Mouse (Mus musculus): Measurements from ENCODE around the gene Kif26b. TPM values are rescaled to one million over a fixed set of nuclear protein-coding genes. Genes with fewer than 3 reads are reported as not detected.

Kif26b gene
- total RNA-seq, 2 experiments from 2014 or later, result 9.2 to 10.1 TPM

DNA sequence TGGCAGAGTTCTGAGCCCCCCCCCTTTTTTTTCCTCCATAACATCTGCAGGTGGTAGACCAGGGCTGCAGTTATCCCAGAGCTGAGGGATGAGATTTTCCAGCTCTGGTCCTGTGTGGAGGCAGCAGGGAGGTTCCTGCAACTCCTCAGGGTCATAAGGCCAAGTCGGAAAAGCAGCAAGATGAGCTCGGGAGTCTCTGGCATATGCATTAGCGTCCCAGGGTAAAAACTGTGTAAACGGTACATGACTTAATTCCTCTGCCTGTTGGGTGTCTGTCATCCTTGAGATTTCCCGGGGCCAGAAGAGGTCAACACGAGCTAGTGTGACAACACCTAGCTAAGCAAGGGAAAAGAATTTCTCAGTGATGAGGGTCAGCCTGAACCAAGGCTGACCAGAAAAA is 111.0 kb downstream of the Kif26b start:
- DNase-seq (ENCODE audit: low spot score in 2 of 2), result no peak
- intact Hi-C loops (cut with DNase I), result no loop called here

DNA sequence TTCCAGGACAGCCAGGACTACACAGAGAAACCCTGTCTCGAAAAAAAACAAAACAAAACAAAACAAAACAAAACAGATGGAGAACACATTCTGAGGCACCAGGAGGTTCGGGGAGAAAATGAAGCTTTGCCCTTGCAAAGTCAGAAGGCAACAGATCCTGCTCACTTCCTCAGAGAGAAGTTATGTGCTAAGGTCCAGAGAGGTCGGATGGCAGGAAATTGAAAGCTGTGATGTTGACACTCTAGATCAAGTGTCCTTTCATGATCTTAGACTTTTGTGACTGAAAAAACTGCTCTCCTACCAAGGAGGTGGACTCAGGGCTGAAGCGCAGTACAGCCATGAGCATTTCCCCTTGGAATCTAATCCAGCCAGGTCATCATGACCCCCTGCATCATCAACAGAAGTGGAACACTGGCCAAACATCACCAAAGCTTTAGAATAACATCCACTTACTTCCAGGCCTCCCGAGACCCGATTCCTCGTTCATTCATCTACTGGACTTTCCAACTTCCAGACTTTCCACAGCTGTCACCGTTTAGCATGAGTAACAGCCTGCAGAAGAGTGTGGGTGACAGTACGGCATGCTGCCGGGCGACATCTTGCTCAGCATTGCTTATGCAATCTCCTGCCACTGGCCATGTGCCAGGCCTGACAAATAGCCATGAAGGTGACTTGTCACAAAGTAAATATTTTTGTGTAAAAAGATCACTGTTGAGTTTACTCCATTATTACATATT is 112.0 kb downstream of the Kif26b start:
- intact Hi-C loops (cut with DNase I), result no loop called here
- peak; percentile 45 to 66 for DNase-seq (ENCODE audit: low spot score in 2 of 2)

DNA sequence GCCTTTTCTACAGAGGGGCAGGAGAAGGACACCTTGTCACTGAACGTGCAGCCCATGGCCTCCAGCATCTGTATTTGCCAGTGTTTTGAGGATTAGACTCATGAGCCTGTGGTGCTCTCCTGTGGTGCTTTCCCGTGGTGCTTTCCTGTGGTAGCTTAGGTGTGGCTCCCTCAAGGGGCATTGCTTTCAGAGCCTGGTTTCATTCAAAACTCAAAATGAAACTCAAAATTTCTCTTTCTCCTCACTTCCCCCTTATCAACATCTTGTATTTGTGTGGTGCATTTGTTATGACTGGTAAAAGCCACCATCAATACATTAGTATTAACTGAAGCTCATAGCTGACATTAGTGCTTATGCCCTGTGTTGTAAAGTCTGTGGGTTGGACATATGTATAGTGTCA is 112.9 kb downstream of the Kif26b start:
- intact Hi-C loops (cut with DNase I), result no loop called here
- no peak for DNase-seq (ENCODE audit: low spot score in 2 of 2)

DNA sequence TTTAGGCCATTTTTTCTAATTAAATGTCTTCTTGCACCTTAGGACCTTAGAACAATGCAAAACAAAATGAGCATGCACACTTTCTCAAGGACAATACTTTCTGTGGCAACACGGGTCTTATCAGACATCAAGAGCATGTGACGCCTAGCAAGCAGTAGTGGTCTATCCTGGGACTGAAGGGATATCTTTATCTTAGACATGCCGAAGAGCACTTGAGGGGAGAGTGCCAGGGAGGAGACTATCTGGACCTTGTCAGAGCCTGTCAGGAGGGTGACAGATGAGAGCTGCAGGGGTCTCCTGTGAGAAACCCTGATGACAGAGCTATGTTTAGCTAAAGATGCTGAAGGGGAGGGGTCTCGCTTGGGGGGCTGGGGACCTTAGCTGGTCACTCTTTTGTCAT is 116.0 kb downstream of the Kif26b start:
- intact Hi-C loops (cut with DNase I), result no loop called here
- no peak for DNase-seq (ENCODE audit: low spot score in 2 of 2)

DNA sequence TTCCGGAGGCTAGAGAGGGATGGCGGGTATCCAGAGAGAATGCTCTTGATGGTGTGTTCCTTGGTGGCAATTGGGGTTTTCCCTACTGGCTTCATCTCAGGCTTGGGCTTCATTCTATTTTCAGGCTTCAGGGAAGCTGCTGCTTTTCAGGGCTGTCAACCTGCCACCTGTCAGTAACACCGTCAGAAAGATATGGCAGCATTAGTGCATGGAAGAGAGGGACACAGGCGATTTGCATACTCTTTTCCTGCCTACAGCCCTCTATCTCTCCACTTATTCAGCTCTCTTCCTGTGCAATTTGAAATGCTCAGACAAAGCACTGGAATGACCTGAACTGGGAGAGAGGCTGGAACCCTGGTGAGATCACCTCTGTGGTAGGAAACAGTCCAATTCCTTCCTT is 117.7 kb downstream of the Kif26b start:
- intact Hi-C loops (cut with DNase I), result no loop called here
- no peak for DNase-seq (ENCODE audit: low spot score in 2 of 2)

DNA sequence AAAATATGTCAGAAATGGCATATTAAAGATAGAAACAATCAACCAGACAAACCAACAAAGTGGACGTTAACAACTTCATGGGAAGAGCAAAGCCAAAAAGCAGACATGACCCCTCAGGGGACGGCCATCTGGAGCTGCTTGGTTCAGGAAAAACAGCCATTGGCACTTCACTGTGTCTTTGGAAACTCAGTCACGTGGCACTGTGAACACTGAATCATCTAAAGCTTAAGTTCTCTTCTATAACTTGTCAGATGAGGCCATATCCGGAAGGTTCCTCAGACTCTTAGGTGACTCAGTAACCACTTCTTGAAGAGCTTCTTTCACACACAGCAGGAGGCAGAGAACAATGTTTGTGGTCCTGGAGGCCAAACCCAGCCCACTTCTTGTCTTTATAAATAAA is 126.6 kb downstream of the Kif26b start:
- intact Hi-C loops (cut with DNase I), result no loop called here

DNA sequence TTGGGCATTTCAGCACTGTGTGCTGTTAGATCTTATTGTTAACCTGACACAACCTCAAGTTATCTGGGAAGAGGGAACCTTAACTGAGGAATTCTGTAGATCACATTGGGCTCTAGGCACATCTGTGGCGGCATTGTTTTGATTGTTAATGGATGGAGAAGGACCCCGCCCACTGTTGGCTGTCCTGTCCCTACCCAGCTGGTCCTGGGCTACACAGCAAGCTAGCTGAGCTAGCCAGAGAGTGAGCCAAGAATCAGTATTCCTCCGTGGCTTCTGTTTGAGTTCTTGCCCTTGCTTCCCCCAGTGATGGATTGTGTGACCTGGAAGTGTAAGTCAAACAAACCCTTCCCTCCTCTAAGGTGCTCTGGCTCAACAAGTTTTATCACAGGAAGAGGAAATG is 132.1 kb downstream of the Kif26b start:
- intact Hi-C loops (cut with DNase I), result no loop called here
- DNase-seq (ENCODE audit: low spot score in 2 of 2), result no peak

More for the DNA sequence above, 126.6 kb downstream of the Kif26b start:
- no peak for DNase-seq (ENCODE audit: low spot score in 2 of 2)

DNA sequence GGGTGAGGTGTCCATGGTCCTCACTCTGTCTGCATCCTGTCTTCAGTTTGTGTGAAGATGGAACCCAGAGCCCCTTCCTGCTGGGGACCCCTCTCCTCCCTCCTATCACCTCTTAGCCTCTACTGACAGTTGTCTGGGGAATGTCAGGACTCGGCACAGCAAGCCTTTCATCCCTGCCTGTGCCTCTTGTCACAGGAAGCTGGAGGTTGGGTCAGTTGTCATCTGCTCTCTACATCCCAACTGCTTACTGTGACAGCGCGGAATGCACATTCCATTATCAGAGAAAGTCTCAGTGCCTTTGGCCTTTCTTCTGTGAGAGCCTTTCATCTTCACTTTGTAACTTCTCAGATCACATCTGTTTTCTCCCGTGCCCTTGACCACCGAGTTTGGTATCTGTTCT is 132.6 kb downstream of the Kif26b start:
- intact Hi-C loops (cut with DNase I), result no loop called here

DNA sequence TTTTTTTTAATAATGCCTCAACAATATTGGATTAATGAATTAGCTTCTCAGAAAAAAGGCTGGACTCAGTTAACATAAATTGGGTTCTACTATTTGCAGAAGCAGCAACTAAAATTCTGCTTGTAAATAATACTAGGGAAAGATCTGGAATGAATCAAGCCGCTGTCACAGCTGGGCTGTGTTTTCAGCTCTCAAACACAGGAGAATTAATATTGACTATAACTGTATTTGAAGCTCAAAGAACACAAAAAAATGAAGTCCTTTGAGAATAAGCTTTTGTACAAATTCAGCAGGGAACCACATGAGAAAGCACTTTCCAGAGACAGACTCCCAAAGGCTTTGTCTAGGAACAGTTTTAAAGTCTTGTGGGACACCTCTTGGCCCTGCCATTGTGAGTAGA is 134.6 kb downstream of the Kif26b start:
- intact Hi-C loops (cut with DNase I), result no loop called here
- DNase-seq (ENCODE audit: low spot score in 2 of 2), result no peak

More for the DNA sequence above, 132.6 kb downstream of the Kif26b start:
- DNase-seq (ENCODE audit: low spot score in 2 of 2), result no peak

DNA sequence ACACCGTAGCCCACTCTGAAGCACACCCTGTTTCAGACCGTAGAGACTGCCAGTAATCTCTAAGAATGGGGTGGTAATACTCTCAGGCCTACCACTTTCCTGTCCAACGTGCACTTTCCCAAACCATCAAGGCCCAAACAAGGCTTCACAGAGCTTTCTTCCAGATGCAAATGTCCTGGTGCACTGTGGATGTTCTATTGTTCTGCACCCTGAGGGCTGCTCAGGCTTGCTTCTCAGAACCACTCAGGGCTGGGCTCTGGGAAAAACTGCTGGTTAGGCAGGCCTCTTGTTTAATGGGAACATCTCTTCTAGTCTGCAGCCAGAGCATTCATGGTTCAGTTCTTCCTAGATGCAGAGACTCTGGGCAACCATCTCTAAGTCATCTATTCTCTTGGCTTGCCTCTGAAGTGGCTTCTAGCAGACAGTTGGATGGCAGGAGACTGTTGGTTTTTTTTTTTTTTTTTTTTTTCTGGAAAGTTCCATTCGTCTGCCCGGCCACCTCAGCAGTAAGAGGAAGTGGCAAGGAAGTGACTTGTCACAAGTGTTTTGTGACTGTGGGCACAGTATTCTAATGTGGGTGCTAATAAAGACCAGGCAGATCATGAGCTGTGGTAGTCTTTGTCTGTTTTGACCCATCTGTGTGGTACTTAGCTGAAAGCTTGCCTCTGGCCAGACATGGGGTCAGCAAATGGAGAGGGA is 135.5 kb downstream of the Kif26b start:
- intact Hi-C loops (cut with DNase I), result no loop called here
- DNase-seq (ENCODE audit: low spot score in 2 of 2), result no peak

DNA sequence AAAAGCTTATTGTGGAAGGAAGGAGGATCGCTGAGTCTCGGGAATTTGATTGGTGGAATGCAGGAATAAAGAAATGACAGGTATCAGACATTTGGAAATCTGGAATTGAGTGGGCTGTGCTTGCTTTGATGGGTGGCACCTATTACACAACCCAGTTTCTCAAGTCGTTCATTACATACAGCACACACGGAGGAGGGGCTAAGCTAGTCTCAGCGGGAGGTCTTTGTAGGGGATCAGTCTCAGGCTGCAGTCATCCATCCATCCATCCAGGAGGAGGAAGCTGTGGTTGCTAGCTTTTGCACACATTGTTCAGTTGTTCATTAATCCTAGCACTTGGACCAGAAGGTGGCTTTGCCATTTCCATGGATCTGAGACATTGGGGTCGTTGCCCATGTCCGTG is 137.6 kb downstream of the Kif26b start:
- no peak for DNase-seq (ENCODE audit: low spot score in 2 of 2)
- intact Hi-C loops (cut with DNase I), result no loop called here

DNA sequence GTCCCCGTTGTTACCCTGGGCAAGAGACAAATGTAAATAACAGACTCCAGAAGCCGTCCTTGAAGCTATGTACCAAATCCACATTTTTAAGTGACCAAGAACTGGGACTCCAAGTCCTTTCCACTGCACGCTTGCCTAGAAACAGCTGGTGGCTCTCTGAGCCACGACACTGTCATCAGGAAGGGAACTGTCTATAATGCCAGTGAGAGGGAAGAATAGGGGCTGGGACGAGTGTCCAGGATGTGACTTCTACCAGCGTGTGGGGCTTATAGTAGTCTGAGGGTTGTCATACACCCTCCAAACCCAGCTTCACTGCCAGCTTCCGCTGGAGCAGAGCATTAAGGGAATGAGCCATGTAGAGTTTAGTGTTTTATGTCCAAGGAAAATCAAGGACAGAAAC is 138.9 kb downstream of the Kif26b start:
- DNase-seq (ENCODE audit: low spot score in 2 of 2), result no peak
- intact Hi-C loops (cut with DNase I), result no loop called here

DNA sequence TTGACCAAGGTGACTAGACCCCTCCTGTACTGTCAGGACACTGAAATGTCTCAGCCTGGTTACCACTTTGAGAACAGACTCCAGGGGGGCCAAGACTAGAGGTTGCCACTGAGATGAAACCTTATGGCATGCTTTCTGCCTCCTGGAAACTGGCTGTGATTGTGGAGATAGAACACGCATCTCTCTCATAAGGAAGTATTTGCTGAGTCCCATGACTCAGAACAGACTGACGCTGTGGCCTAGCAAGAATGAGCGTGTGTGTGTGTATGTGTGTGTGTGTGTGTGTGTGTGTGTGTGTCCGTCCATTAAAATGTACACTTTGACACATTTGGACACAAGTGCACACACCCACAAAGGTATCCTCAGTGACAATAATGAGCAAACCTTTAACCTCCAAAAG is 140.0 kb downstream of the Kif26b start:
- intact Hi-C loops (cut with DNase I), result no loop called here
- DNase-seq (ENCODE audit: low spot score in 2 of 2), result no peak

DNA sequence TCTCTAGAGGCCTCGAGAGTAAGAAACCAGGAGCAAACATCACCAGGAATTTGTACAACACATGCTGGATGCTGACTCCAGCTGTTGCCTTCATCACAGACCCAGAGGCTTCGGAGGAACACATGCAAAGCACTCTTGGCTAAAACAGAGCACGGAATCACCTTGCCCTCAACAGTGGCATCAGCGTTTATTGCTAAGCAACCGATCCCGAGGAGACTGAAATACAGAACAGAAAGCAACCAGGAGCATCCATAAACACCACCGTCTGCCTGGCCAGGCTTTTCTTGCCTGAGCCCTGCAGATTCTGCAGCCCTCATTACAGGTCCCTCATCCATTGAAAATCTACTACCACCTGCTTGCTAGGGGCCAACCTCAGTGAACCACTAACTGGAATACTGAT is 144.1 kb downstream of the Kif26b start:
- DNase-seq (ENCODE audit: low spot score in 2 of 2), result no peak
- intact Hi-C loops (cut with DNase I), result no loop called here

DNA sequence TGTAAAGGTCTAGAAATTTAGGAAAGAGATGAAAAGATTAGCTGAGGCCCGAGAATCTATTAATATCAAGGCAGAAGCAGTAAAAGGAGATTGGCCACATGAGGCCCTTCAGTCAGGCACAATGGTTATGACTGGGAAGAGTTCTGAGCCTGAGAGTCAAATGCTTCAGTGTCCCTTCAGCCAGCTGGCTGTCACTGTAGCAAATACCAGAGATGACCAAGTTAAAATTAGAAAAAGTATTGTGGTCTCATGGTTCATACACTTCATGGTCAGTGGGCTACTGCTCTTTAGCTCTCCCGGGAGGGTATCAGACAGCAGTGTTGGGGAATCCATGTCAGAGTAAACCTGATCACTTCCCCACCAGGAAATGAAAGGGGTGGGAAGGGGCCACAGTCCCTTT is 144.6 kb downstream of the Kif26b start:
- DNase-seq (ENCODE audit: low spot score in 2 of 2), result no peak
- intact Hi-C loops (cut with DNase I), result no loop called here

DNA sequence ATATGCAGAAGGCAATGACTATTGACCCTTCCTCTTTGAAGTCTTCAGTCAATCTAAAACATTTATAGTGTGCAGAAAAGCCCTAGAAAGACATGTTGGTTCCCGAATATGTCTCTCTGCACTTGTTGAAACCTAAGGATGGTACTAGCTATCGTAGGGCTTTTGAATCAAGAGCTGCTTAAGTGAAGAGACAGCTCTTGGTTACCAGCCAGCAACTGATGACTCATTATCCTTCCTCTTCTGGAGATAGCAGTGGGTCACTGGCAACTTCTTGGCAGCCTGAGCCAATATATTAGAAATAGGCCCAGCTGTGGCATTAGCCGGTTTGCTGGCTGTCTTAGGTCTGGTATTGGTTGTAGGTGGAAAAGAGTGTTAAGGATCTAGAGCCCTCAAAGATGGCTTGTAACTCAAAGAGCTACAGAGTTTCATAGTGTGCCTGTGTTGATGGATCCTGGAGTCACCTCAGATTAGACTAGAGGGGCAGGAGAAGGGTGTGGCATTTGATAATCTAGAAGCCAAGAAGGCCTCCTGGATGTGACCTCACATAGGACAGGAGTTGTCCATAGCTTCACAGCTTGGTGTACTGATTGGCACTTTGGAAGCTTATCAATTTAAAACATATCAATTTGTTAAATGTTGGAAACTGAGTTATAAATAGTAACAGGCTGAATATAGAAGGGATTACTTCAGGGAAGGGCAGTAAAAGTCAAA is 146.8 kb downstream of the Kif26b start:
- intact Hi-C loops (cut with DNase I), result no loop called here
- DNase-seq (ENCODE audit: low spot score in 2 of 2), result no peak

DNA sequence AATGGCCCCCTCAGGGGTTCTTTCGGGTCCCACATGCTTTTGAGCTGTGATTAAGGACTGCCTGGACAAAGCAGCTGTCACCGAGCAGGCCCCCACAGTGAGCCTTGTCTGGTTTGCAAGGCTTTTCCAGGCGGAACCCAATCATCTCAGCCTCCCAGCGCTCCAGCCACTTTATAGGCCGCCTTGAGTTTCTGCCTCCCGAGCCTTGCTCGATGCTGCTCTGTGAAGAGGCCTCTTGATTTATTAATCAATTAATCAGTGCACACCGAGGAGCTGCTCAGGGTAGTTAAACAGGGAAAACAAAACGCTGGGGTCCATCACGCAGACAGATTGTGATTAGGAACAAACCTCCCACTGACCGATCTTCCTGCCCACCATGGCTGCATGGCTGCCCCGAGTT is 148.2 kb downstream of the Kif26b start:
- intact Hi-C loops (cut with DNase I), result no loop called here
- DNase-seq (ENCODE audit: low spot score in 2 of 2), result no peak

DNA sequence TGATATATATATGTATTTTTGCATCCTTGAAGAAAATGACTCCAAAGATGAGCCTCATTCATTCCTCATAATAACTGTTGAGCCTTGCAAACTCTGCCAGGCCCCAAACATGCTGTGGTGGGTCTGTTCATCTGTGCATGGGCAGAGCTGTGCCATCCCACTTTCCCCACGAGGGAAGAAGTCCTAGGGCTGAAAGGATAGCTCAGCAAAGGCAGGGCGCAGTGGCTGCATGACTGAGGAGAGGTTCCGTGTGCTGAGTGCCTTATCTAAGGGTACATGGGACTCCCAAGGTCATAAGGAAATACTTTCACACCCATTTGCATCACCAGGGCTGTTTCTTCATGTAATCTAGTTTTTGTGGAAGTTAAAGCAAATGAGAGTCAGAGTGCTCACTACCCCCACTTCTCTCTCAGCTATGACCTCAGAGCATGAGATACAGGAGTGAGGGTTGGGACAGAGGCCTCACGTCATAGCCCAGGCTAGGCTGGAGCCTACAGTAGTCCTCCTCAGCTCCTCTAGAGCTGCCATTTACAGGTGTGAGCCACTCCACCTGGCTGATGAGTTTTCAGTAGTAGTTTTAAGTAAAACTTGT is 148.8 kb downstream of the Kif26b start:
- intact Hi-C loops (cut with DNase I), result no loop called here

DNA sequence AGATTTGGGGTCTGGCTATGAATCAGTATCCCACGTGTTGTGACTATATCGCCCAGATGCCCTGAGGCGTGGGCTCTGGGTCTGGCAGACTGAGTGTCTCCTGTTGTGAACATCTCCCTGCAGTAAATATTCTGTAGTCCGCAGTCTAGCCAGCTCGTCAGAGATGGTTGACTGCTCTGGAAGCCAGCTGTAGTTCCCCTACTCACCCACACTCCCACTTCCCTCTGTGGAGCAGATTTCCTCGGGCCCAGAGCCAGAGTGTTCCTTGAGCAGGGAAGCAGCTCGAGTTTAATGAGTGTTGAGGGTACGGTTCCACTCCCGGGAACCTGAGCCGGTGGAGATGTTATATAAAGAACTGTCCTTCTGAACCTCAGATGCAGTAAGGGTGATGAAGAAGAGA is 154.7 kb downstream of the Kif26b start:
- intact Hi-C loops (cut with DNase I), result no loop called here

More for the DNA sequence above, 148.8 kb downstream of the Kif26b start:
- DNase-seq (ENCODE audit: low spot score in 2 of 2), result no peak

DNA sequence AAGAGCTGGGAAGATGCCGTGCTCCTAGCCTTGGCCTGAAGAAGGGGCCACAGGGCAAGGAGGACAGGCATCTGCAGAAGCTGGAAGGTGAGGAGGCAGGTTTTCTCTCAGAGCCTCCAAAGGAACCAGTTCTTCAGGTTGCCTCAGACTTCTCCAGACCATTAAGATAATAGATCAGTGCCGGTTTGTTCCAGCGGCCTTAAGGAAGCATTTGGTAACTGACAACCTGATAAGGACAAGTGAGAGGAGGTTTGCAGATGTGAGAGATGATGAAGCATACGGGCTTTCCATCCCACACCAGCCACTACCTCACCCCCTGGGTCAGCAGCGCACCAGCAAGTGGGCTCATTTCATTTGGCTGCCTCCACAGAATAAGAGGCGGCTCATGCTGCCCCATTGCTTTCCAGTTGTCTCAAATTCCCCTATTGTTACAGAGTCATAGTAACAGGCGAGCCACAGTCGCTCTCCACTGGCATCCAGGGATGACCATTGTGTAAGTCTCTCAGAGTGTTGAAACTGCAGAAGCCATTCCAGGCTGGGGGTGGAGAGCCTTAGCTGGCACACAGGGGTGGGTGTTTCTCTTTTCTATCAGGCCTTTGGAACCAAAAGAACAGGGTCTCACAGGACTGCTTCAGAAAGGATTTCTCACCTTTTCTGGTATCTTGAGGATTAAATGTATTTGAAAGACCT is 156.2 kb downstream of the Kif26b start:
- DNase-seq (ENCODE audit: low spot score in 2 of 2), result no peak
- intact Hi-C loops (cut with DNase I), result no loop called here

More for the DNA sequence above, 154.7 kb downstream of the Kif26b start:
- peak; percentile 28 to 73 for DNase-seq (ENCODE audit: low spot score in 2 of 2)
